Mouse (Mus musculus) mouse trophoblast stem cell (cell line): ENCODE data around the gene Wwox.

ENCODE experiments used
- in situ Hi-C, 2 experiments: fragments of 300-500 bp; cut with MseI, MboI; formaldehyde crosslinking; loops; 2 replicates in 1 of 2; 3 replicates in 1 of 2; pipeline ENCODE4 v1.15.1; 2025

Gene Wwox

DNA sequence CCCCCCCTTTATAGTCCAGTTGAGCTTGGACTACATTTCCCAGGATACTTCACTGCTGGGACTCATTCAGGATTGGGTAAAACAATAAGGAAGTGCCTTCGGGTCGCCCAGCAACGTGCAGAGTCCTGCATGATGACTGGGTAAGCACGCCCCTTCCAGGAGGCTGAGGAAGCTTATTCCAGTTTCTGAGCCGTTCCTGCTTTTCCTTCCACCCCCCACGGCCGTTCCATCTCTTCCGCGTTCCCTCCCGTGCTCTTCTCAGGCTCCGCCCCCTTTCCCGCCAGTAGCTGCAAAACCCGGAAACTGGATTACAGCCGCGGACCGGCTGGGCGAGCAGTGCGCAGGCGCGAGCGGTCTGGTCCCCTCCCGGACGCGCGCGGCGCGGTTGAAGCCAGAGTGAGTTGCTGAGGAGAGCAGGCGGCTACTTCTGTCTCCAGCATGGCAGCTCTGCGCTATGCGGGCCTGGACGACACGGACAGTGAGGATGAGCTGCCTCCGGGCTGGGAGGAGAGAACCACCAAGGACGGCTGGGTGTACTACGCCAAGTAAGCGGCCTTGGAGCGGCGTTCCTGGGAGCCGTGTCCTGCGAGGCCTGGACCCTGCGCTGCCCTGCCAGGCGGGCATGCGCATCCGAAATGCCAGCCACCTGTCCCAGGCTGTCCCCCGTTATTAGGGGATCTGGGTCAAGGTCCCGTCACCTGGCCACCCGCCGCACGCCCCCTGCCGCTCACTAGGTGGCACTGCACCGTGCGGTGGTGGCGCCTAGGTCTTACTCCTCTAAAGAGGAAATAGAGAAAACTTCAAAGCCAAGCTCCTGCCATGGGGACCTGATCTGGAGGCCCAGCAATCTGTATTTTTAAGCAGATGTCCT lies at the start of gene Wwox:
Wwox (plus strand) TSS at position 322 of the 871 bp plus-strand sequence.
- in situ Hi-C loops: loop anchor here (10.0 kb wide), 2 partner anchors 355 to 365 kb away; no protein-coding TSS in a partner anchor

DNA sequence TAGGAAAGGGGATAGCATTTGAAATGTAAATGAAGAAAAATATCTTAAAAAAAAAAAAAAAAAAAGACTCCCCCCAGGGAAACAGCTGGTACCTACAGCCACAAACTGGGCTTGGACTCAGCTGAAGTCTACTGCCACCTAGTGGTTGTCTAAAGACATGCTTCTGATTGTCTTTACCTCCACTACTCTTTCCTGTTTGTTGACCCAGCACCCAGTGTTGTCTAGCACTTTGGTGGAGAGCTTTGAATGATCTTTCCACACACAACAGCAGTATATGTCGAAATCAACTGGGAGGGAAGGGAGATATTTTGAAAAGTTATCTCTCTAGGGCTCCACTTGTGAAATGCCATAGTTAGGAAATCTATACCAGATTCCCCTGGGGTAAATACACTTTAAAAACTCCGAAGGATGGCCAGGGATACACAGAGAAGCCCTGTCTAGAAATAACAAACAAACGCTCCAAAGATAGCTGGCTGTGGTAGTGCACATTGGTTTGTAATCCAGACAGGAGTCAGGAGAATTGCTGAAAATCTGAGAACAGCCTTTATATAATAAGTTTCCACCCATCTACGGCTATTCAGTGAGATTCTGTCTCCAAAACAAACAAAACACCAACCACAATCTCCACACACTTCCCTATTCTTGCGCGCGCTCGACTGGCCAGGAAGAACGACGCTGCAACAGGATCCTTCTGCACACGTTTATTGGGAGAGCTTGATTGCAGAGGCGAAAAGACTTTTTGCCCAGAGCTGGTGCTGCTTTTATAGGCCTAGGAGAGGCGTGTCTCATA lies 48.8 kb upstream of the Wwox start:
- in situ Hi-C loops: no loop called here

GRCm38 (mm10) chr8:114398326-114398725 lies 41.1 kb upstream of the Wwox start:
- in situ Hi-C loops: no loop called here

DNA sequence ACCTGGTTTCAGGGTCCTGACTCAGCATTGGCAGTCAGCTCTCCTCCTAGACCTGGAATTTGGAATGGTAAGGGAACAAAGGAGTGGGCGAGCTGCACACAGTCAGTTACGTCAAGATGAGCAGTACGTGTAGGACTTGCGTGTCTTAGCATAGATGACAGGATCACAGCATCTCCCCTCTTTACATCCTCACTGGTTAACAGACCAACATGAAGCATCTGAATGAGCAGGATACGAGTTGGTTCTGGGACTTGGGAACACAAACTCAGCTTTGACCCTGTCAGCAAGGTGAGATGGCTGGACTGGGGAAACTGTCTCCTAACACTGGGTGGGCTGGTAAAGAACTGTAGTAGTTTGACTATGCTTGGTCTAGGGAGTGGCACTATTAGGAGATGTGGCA lies 40.2 kb upstream of the Wwox start:
- in situ Hi-C loops: no loop called here

DNA sequence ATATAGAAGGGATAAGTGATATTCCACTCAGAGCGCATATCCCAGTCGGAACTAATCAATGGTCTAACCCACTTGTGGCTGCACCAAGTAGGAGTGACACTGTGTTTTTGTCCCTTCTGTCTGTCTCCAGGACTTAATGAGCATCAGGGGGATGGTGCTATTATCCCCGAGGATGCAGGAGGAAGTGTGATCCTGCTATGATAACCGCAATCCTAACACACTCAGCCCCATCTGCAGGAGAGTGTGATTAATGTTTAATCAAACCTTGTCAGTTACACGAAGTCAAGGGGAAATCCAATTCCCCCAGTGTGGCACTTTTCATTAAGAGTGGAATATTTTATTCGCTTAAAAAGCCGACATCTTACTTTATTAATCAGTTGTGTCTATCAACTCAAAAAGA lies 37.8 kb upstream of the Wwox start:
- in situ Hi-C loops: no loop called here

- in situ Hi-C loops: no loop called here
Observed at GRCm38 (mm10) chr8:114411421-114411820, 28.0 kb upstream of the Wwox start.

GRCm38 (mm10) chr8:114417786-114418185 lies 21.7 kb upstream of the Wwox start, which contains the start of gene Clec3a:
TSS of gene Clec3a (plus strand) at chr8:114418086.
- in situ Hi-C loops: no loop called here

- in situ Hi-C loops: no loop called here
Observed at GRCm38 (mm10) chr8:114418486-114418885, 21.0 kb upstream of the Wwox start.

- in situ Hi-C loops: no loop called here
Observed at GRCm38 (mm10) chr8:114418904-114419303, 20.6 kb upstream of the Wwox start.

DNA sequence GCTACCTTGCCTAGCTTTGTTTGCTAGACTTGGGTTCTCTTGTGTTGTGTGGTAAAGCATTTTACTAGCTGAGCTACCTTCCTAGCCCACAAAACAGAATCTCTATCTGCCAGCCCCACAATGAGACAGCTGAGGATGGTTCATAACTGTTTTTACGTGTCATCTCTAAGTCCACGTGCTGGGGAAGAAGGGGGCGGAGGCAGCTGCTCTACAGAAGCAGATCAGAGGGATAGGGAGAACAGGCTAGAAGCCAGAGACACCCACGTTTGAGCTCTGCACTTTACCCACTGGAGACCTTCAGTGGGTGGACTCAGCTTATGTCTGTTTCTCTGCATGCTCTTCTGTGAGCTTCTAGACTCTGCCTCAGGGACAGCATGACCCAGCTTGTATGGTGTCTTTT lies 17.9 kb upstream of the Wwox start:
- in situ Hi-C loops: no loop called here

DNA sequence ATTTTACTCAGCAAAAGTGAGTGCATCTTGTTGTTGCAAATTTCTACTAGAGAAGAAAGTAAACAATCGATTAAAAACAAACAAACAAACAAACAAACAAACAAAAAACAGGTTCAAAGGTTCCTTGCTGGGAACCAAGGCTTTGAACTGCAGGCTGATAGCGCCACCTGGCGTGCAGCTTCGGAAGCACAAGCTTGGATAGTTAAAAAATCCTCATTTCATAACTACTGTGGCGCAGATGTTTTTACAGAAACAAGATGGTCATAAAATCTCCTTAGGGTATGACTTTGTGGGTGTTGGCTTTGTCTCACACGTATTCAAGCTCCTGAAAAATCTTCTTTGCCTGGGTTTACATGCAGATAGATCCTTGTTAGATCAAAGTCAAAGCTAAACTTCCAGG lies 1.2 kb upstream of the Wwox start:
- in situ Hi-C loops: loop anchor here (10.0 kb wide), 2 partner anchors 353 to 363 kb away; no protein-coding TSS in a partner anchor

GRCm38 (mm10) chr8:114440205-114440589 lies 742 bp downstream of the Wwox start:
- in situ Hi-C loops: no loop called here

GRCm38 (mm10) chr8:114441616-114442015 lies 2.2 kb downstream of the Wwox start:
- in situ Hi-C loops: no loop called here

DNA sequence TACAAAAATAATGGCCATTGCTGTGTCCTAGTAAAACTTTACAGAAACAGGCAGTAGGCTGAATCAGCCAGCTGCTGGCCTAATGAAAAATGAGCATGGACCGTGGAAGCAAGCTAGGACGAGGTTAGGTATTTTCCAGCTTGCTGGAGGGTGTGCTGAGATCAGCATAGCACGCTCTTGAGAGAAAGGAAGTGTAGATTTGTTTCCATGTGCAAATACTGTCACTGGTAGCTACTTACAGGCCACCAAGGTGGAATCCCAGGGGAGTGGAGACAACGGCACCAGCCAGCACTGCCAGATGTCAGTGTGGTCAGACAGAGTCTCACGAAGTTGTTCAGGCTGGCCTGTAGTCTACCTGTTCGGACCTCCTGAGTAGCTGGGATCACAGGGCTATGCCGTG lies 7.4 kb downstream of the Wwox start:
- in situ Hi-C loops: no loop called here

- in situ Hi-C loops: loop anchor here (10.0 to 25.0 kb wide), 2 partner anchors 303 to 1260 kb away; partner anchors contain the start of gene Maf (in 1 of the 2)
Observed at GRCm38 (mm10) chr8:114452278-114452677, 12.8 kb downstream of the Wwox start.

DNA sequence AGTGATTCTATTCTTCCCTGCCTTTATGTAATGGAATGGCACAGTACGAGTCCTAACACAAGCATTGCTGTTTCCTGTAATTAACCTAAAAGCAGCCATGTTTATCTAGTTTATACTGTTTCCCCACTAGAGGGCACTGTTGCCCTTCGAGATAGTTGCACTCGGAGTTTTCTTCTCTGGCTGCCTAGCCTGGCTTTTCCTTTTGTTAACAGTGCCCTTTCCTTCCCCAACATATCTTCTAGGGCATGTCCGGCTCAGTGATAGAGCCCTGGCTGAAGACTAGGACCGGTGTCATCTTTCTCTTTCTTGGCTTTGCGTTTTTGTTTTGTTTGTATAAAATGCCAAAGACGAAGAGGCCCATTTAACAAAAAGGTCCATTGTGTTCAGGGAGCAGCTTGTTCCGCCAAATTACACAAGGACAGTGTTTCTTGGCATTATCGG lies 13.3 kb downstream of the Wwox start:
- in situ Hi-C loops: loop anchor here (10.0 to 25.0 kb wide), 2 partner anchors 302 to 1260 kb away; partner anchors contain the start of gene Maf (in 1 of the 2)

- in situ Hi-C loops: loop anchor here (10.0 to 25.0 kb wide), 2 partner anchors 299 to 1257 kb away; partner anchors contain the start of gene Maf (in 1 of the 2)
Observed at GRCm38 (mm10) chr8:114455302-114455701, 15.8 kb downstream of the Wwox start.

- in situ Hi-C loops: loop anchor here (10.0 to 25.0 kb wide), 2 partner anchors 299 to 1256 kb away; partner anchors contain the start of gene Maf (in 1 of the 2)
Observed at GRCm38 (mm10) chr8:114455953-114456352, 16.5 kb downstream of the Wwox start.

DNA sequence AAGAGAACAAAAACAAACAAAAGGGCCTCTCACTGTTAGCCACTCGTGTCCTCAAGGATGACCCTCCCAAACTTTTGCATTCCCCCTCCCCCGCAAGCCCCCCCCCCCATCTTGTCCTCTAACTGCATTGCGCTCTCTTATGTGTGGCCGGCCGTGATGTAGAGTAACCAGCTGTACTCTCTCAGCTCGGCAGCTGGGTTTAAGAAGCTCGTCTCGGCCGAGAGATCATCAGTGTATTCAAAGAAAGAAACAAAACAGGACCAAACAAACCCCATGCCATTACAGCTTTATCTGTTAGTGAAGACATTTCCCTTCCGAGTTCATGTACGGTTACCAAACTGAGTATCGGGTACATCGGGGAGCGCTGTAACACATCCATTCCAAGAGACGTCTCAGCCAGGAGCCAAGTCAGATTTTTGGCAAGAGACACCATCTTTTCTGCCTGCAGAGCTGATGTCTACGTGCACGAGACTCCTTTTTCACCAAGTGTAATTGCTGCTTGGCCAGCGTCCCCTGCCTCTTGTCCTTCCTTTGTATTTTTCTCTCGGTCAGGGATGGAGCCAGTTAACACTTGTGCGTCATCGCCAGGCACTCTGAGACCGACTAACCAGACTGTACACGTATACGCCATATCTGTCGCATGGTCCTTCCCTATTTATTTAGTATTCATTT lies 18.8 kb downstream of the Wwox start:
- in situ Hi-C loops: loop anchor here (10.0 to 25.0 kb wide), 2 partner anchors 297 to 1254 kb away; partner anchors contain the start of gene Maf (in 1 of the 2)

DNA sequence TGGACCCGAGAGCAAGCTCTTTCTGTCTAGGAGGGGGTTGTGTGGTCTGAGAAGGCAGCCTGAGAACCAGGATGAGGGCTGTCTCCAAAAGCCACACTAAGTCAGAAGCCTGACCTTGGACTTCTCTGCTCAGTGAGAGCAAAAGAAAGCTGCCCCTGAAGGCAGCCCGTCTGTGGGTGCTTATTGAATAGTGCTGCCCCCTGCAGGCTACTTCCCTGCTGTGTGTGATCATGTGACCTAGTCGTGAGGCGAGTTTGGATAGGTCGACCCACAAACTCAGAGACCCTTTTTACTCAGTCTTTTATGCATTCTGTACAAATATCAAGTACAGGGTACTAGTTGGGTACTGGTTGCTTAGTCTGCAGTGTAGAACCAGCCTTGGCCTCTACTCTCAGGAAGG lies 21.1 kb downstream of the Wwox start:
- in situ Hi-C loops: loop anchor here in 1 of 2 experiments (25.0 kb wide), 1 partner anchor 1252 kb away; the partner anchor contains the start of gene Maf

- in situ Hi-C loops: loop anchor here in 1 of 2 experiments (25.0 kb wide), 1 partner anchor 1250 kb away; the partner anchor contains the start of gene Maf
Observed at GRCm38 (mm10) chr8:114462591-114462990, 23.1 kb downstream of the Wwox start.
